Mouse (Mus musculus) G1E (cell line): ENCODE data around the gene Ang. TPM values are rescaled to one million over a fixed set of nuclear protein-coding genes. Genes with fewer than 3 reads are reported as not detected.
A peak's percentile ranks its signal among the peaks of the same experiment; 100 is the strongest.

Source experiments
- ATAC-seq: 2 replicates; pipeline ENCODE4 v1.8.0; 2016; ENCODE audit warnings: mild to moderate bottlenecking; ENCODE audit not compliant: insufficient number of reproducible peaks, poor library complexity, low FRiP score, severe bottlenecking; ENCODE audit errors: extremely low read depth
- DNase-seq: peaks from one replicate; pipeline ENCODE4 v3.0.0; 2012; ENCODE audit warnings: low spot score
- H3K27me3 ChIP-seq: 2 replicates; pipeline ENCODE4 v1.6.1; 2012; ENCODE audit warnings: mild to moderate bottlenecking, low read length, inconsistent platforms; ENCODE audit not compliant: insufficient read depth
- H3K36me3 ChIP-seq: replicated peaks from 2 replicates; pipeline ENCODE3; 2012; ENCODE audit warnings: mild to moderate bottlenecking, inconsistent platforms
- H3K4me1 ChIP-seq: 2 replicates; pipeline ENCODE4 v1.6.1; 2012; ENCODE audit warnings: low read depth, low read length, inconsistent platforms, mixed read lengths; ENCODE audit not compliant: insufficient read depth
- H3K4me3 ChIP-seq: 2 replicates; pipeline ENCODE4 v1.5.1; 2012; ENCODE audit warnings: low read depth, mild to moderate bottlenecking, inconsistent platforms, low read length, moderate library complexity, mixed read lengths
- H3K9me3 ChIP-seq: replicated peaks from 2 replicates; pipeline ENCODE4 v1.6.1; 2012; ENCODE audit warnings: inconsistent platforms
- CTCF ChIP-seq: IDR thresholded peaks from 2 replicates; pipeline ENCODE4 v1.5.1; 2012; ENCODE audit warnings: low read depth, low read length, inconsistent platforms, mixed read lengths
- GATA1 ChIP-seq: IDR thresholded peaks from 2 replicates; pipeline ENCODE4 v1.6.1; 2012; ENCODE audit warnings: borderline replicate concordance, low read length, inconsistent platforms, mixed read lengths
- GATA2 ChIP-seq: IDR thresholded peaks from 2 replicates; pipeline ENCODE4 v1.6.1; 2012; ENCODE audit warnings: low read depth, low read length, inconsistent platforms, borderline replicate concordance
- POLR2AphosphoS5 ChIP-seq: IDR thresholded peaks from 2 replicates; pipeline ENCODE4 v1.6.1; 2012; ENCODE audit warnings: low read depth, low read length, inconsistent platforms; ENCODE audit not compliant: insufficient replicate concordance
- TAL1 ChIP-seq: conservative IDR thresholded peaks from 2 replicates; pipeline ENCODE4 v1.6.1; 2012; ENCODE audit warnings: low read depth, low read length, inconsistent platforms, mixed read lengths
- polyA plus RNA-seq: library from polyadenylated mRNA; stranded (reverse); fragments of >175 nt; gene quantifications from 2 replicates; pipeline ENCODE4 v1.2.3, GENCODE M21; 2012
- total RNA-seq, 2 experiments: library from RNA; stranded (forward) in 1 of 2; stranded (reverse) in 1 of 2; fragments of 200-1000 nt in 1 of 2; fragments of >200 nt in 1 of 2; fragmentation: Nextera tagmentation in 1 of 2; gene quantifications; 2 replicates each; pipeline ENCODE4 v1.2.3; 2014 to 2017

Ang gene
- total and polyA plus RNA-seq, 3 experiments = 0.16 TPM; not detected in 2

GRCm38 (mm10) chr14:51101284-51101683 lies 10.3 kb downstream of the Ang start:
- DNase-seq (no peak), ATAC-seq (no peak)
- TF ChIP-seq TAL1 = no peak
- no peak for TF ChIP-seq POLR2AphosphoS5
- no peak for TF ChIP-seq GATA2
- TF ChIP-seq CTCF = no peak
- no peak for TF ChIP-seq GATA1
- Histone ChIP-seq H3K4me3 (no peak overlapping the region), H3K36me3 (no peaks in the 10 kb centered on the region), H3K4me1 (peaks cover 15% of the 10 kb centered on the region), H3K27me3 (peaks cover 17% of the 10 kb centered on the region), H3K9me3 (no peaks in the 10 kb centered on the region)

GRCm38 (mm10) chr14:51103217-51103616 lies 12.3 kb downstream of the Ang start:
- DNase-seq (no peak), ATAC-seq (peak; percentile 47; the same call in 1 of the 2 replicates)
- Histone ChIP-seq H3K36me3 (no peaks in the 10 kb centered on the region), H3K27me3 (peaks cover 15% of the 10 kb centered on the region), H3K4me3 (no peak overlapping the region), H3K4me1 (peaks cover 21% of the 10 kb centered on the region), H3K9me3 (no peaks in the 10 kb centered on the region)
- TF ChIP-seq GATA2 (no peak), CTCF (peak; percentile 45)

- TF ChIP-seq POLR2AphosphoS5 (no peak), CTCF (no peak), GATA2 (no peak), TAL1 (no peak), GATA1 (no peak)
- DNase-seq (no peak), ATAC-seq (no peak)
- Histone ChIP-seq H3K4me1 (peaks cover 21% of the 10 kb centered on the region), H3K4me3 (no peak overlapping the region), H3K36me3 (no peaks in the 10 kb centered on the region), H3K9me3 (no peaks in the 10 kb centered on the region), H3K27me3 (peaks cover 17% of the 10 kb centered on the region)
Observed at GRCm38 (mm10) chr14:51104366-51104765, 13.4 kb downstream of the Ang start.

GRCm38 (mm10) chr14:51106449-51106967 lies 15.6 kb downstream of the Ang start:
- no peaks in the 10 kb centered on the region for H3K9me3 ChIP-seq
- 0 out of 2 replicates have a peak, but pooled peaks have one; percentile 30 for ATAC-seq
- no peak for DNase-seq
- peaks cover 21% of the 10 kb centered on the region for H3K4me1 ChIP-seq
- H3K4me3 ChIP-seq = no peak overlapping the region
- peaks cover 22% of the 10 kb centered on the region for H3K27me3 ChIP-seq
- TF ChIP-seq CTCF (no peak), POLR2AphosphoS5 (no peak), GATA1 (no peak), GATA2 (no peak), TAL1 (no peak)
- H3K36me3 ChIP-seq = no peaks in the 10 kb centered on the region

GRCm38 (mm10) chr14:51111966-51112365 lies 21.0 kb downstream of the Ang start:
- Histone ChIP-seq H3K4me1 (peaks cover 5% of the 10 kb centered on the region; the same call in 1 of the 2 replicates), H3K36me3 (no peaks in the 10 kb centered on the region), H3K4me3 (no peak overlapping the region), H3K27me3 (peaks cover 36% of the 10 kb centered on the region), H3K9me3 (no peaks in the 10 kb centered on the region)
- no peak for ATAC-seq
- TF ChIP-seq CTCF = no peak
- no peak for TF ChIP-seq TAL1
- no peak for TF ChIP-seq GATA2
- no peak for TF ChIP-seq GATA1
- no peak for TF ChIP-seq POLR2AphosphoS5
- DNase-seq = no peak

- peaks cover 8% of the 10 kb centered on the region; the same call in 1 of the 2 replicates for H3K4me1 ChIP-seq
- no peak overlapping the region for H3K4me3 ChIP-seq
- H3K36me3 ChIP-seq = no peaks in the 10 kb centered on the region
- no peak for DNase-seq
- TF ChIP-seq GATA1 (no peak), POLR2AphosphoS5 (no peak), GATA2 (no peak), CTCF (no peak), TAL1 (no peak)
- no peak for ATAC-seq
- H3K27me3 ChIP-seq = peaks cover 36% of the 10 kb centered on the region
- H3K9me3 ChIP-seq = peaks cover under 1% of the 10 kb centered on the region; the same call in 1 of the 2 replicates
Observed at GRCm38 (mm10) chr14:51113476-51113875, 22.5 kb downstream of the Ang start.

GRCm38 (mm10) chr14:51113916-51114560 lies 23.1 kb downstream of the Ang start, which contains the start of gene Eddm3b:
TSS of gene Eddm3b (plus strand) at chr14:51114426.
- peaks cover 33% of the 10 kb centered on the region for H3K27me3 ChIP-seq
- no peak for ATAC-seq
- DNase-seq = no peak
- H3K9me3 ChIP-seq = peaks cover 4% of the 10 kb centered on the region; the same call in 1 of the 2 replicates
- peaks cover 8% of the 10 kb centered on the region; the same call in 1 of the 2 replicates for H3K4me1 ChIP-seq
- H3K36me3 ChIP-seq = no peaks in the 10 kb centered on the region
- TF ChIP-seq GATA1 = no peak
- TF ChIP-seq TAL1 = no peak
- no peak for TF ChIP-seq GATA2
- no peak for TF ChIP-seq CTCF
- TF ChIP-seq POLR2AphosphoS5 = no peak
- no peak within 1 kb of the TSS for H3K4me3 ChIP-seq
